Mouse (Mus musculus) kidney, embryonic 15.5 days (tissue): ENCODE measurements around the gene Tbkbp1. TPM values are rescaled to one million over a fixed set of nuclear protein-coding genes. Genes with fewer than 3 reads are reported as not detected.

Experiments used
- ATAC-seq: fragments of 200-750 bp; cut with Nextera tagmentation; replicated peaks from 2 replicates; pipeline ENCODE4 v1.8.0; 2017; ENCODE audit warnings: moderate TSS enrichment; ENCODE audit not compliant: low FRiP score
- H3K27ac ChIP-seq: fragments of 300-500 bp; sonication (generic); 2 replicates; pipeline ENCODE4 v1.5.1; 2015; ENCODE audit warnings: mild to moderate bottlenecking, inconsistent platforms
- H3K27me3 ChIP-seq: fragments of 300-500 bp; sonication (generic); 2 replicates; pipeline ENCODE4 v1.6.1; 2015; ENCODE audit warnings: inconsistent platforms
- H3K36me3 ChIP-seq: fragments of 300-500 bp; sonication (generic); 2 replicates; pipeline ENCODE4 v1.6.1; 2015; ENCODE audit warnings: inconsistent platforms
- H3K4me1 ChIP-seq: fragments of 300-500 bp; sonication (generic); 2 replicates; pipeline ENCODE4 v1.6.1; 2015; ENCODE audit warnings: inconsistent platforms
- H3K4me2 ChIP-seq: fragments of 300-500 bp; sonication (generic); 2 replicates; pipeline ENCODE4 v1.6.1; 2015; ENCODE audit warnings: moderate library complexity, mild to moderate bottlenecking, inconsistent platforms
- H3K4me3 ChIP-seq: fragments of 300-500 bp; sonication (generic); replicated peaks from 2 replicates; pipeline ENCODE4 v1.5.1; 2015; ENCODE audit warnings: mild to moderate bottlenecking, inconsistent platforms
- H3K9ac ChIP-seq: fragments of 300-500 bp; sonication (generic); 2 replicates; pipeline ENCODE4 v1.6.1; 2015; ENCODE audit warnings: mild to moderate bottlenecking, inconsistent platforms
- H3K9me3 ChIP-seq: fragments of 300-500 bp; sonication (generic); replicated peaks from 2 replicates; pipeline ENCODE4 v1.6.1; 2016; ENCODE audit warnings: inconsistent platforms
- WGBS: fragments of 180-500 bp; shearing (Covaris S2); methylation state at CpG from one replicate; pipeline ENCODE4 v1.1.7; 2015; ENCODE audit warnings: mixed read lengths; 5-methylcytosine and 5-hydroxymethylcytosine counted together
- microRNA-seq: library from miRNA; unstranded; fragments of <30 nt; microRNA quantifications from one replicate; pipeline ENCODE4, GENCODE M21; 2016
- polyA plus RNA-seq: library from polyadenylated mRNA; unstranded; fragments of >200 nt; fragmentation: Nextera tagmentation; extraction: Ambion mirVana; gene quantifications from 2 replicates; pipeline ENCODE4 v1.2.1, GENCODE M21; 2015

The Tbkbp1 gene
- polyA plus RNA-seq, 1 experiment from 2014 or later, result 5.8 TPM

DNA sequence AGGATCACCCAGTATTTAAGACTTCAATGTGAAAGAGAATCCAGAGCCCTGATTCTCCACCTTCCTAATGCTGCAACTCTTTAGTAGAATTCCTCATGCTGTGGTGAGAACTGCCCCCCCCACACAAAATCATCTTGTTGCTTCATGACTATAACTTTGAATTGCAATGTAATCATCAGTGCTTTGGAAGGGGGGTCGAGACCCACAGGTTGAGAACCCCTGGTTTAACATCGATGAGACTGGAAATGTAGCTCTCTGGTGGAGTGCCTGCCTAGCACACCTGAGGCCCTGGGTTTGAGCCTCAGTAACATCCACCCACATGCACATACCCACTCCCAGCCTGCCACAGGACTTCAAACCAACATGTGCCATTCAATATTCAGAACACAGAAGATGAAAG is 56.7 kb downstream of the Tbkbp1 start:
- H3K27ac ChIP-seq, result no peak overlapping the region
- no peak overlapping the region for H3K9ac ChIP-seq
- no peak for ATAC-seq
- peaks cover 9% of the 10 kb centered on the region; the same call in 1 of the 2 replicates for H3K4me1 ChIP-seq
- no peaks in the 10 kb centered on the region for H3K36me3 ChIP-seq
- no peak overlapping the region for H3K4me2 ChIP-seq
- peaks cover 30% of the 10 kb centered on the region for H3K27me3 ChIP-seq
- H3K4me3 ChIP-seq, result no peak overlapping the region
- 77% methylated on average over 2 of the region's 2 CpGs for WGBS
- no peaks in the 10 kb centered on the region for H3K9me3 ChIP-seq

DNA sequence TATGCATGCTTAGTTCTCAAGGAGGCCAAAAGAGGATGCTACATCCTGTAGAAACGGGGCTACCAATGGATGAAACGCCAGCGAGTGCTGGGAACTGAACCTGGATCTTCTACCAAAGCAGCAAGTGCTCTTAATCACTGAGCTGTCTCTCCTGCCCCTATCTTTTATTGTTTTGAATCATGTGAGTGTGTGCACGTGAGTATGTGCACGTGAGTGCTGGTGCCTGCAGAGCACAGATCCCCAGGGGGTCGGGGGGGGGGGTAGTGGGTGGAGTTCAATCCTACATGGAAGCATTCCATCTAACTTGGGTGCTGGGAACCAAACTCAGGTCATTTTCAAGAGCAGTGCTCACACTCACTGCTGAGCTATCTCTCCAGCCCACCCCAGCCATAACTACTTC is 64.9 kb downstream of the Tbkbp1 start:
- Histone ChIP-seq H3K9me3 (no peaks in the 10 kb centered on the region), H3K27ac (no peak overlapping the region), H3K27me3 (peaks cover 13% of the 10 kb centered on the region), H3K4me2 (no peak overlapping the region), H3K9ac (no peak overlapping the region), H3K4me1 (peaks cover 12% of the 10 kb centered on the region), H3K4me3 (no peak overlapping the region), H3K36me3 (no peaks in the 10 kb centered on the region)
- no peak for ATAC-seq
- 74% methylated on average over 6 of the region's 6 CpGs for WGBS

Small RNAs within 50 kb of the gene (microRNA-seq; reads per million reads assigned to microRNA genes)
- not detected for gene Mir7235

Other genes with a start within 250 kb of the Tbkbp1 start
- gene Cdk5rap3, start 235.0 kb downstream of the Tbkbp1 start, polyA plus RNA-seq, result 78.9 and 79.5 TPM in 2 replicates
- gene Prr15l, start 223.4 kb downstream of the Tbkbp1 start, polyA plus RNA-seq, result 37.6 and 38.7 TPM in 2 replicates
- 34.3 and 42.6 TPM in 2 replicates for gene Pnpo, start 207.5 kb downstream of the Tbkbp1 start, polyA plus RNA-seq
- gene Sp2, start 168.5 kb downstream of the Tbkbp1 start, polyA plus RNA-seq, result 19.9 and 22.7 TPM in 2 replicates
- gene Sp6, start 138.1 kb downstream of the Tbkbp1 start, polyA plus RNA-seq, result 1.4 and 1.5 TPM in 2 replicates
- gene Scrn2, start 121.6 kb downstream of the Tbkbp1 start, polyA plus RNA-seq, result 38.2 and 38.8 TPM in 2 replicates
- gene Lrrc46, start 110.1 kb downstream of the Tbkbp1 start, polyA plus RNA-seq, result 1.0 and 1.5 TPM in 2 replicates
- 90.0 and 91.3 TPM in 2 replicates for gene Mrpl10, start 109.9 kb downstream of the Tbkbp1 start, polyA plus RNA-seq
- 8.8 and 12.7 TPM in 2 replicates for gene Osbpl7, start 100.9 kb downstream of the Tbkbp1 start, polyA plus RNA-seq
- 0.14 and 0.27 TPM in 2 replicates for gene Tbx21, start 36.2 kb downstream of the Tbkbp1 start, polyA plus RNA-seq
- 55.1 and 56.3 TPM in 2 replicates for gene Kpnb1, start 36.4 kb upstream of the Tbkbp1 start, polyA plus RNA-seq
- 76.9 and 88.5 TPM in 2 replicates for gene Npepps, start 129.1 kb upstream of the Tbkbp1 start, polyA plus RNA-seq
- gene Mrpl45, start 164.2 kb upstream of the Tbkbp1 start, polyA plus RNA-seq, result 52.4 and 54.1 TPM in 2 replicates
- gene Gpr179, start 200.6 kb upstream of the Tbkbp1 start, polyA plus RNA-seq, result 0.10 and 0.53 TPM in 2 replicates
- 3.8 and 3.9 TPM in 2 replicates for gene Socs7, start 211.1 kb upstream of the Tbkbp1 start, polyA plus RNA-seq